Mouse (Mus musculus) heart, embryonic 14.5 days (tissue): ENCODE results near the gene Gpr68. TPM values are rescaled to one million over a fixed set of nuclear protein-coding genes. Genes with fewer than 3 reads are reported as not detected.

Source experiments
- ATAC-seq: fragments of 200-750 bp; cut with Nextera tagmentation; 2 replicates; pipeline ENCODE4 v1.8.0; 2017; ENCODE audit warnings: low read depth, moderate TSS enrichment; ENCODE audit not compliant: insufficient number of reproducible peaks, insufficient read depth, low FRiP score
- H3K27ac ChIP-seq, 2 experiments: fragments of 200-500 bp in 1 of 2; fragments of 300-500 bp in 1 of 2; sonication (generic) in 1 of 2; replicated peaks in 1 of 2; 2 replicates each; pipeline ENCODE4 v1.5.1; 2012 to 2014; ENCODE audit warnings: low read depth in 2 of 2, low read length in 2 of 2, control low read depth in 1 of 2, mild to moderate bottlenecking in 1 of 2, mixed read lengths in 1 of 2; ENCODE audit not compliant: control insufficient read depth in 1 of 2, insufficient read depth in 1 of 2
- H3K27me3 ChIP-seq: fragments of 300-500 bp; sonication (generic); 2 replicates; pipeline ENCODE4 v1.6.1; 2014; ENCODE audit warnings: mild to moderate bottlenecking, low read length, control low read depth; ENCODE audit not compliant: control insufficient read depth, insufficient read depth
- H3K36me3 ChIP-seq: fragments of 300-500 bp; sonication (generic); 2 replicates; pipeline ENCODE4 v1.6.1; 2014; ENCODE audit warnings: mild to moderate bottlenecking, control low read depth, low read length, mixed read lengths; ENCODE audit not compliant: control insufficient read depth, insufficient read depth
- H3K4me1 ChIP-seq, 2 experiments: fragments of 200-500 bp in 1 of 2; fragments of 300-500 bp in 1 of 2; sonication (generic) in 1 of 2; 2 replicates each; pipeline ENCODE4 v1.6.1; 2012 to 2014; ENCODE audit warnings: low read length in 2 of 2, control low read depth in 1 of 2, mixed read lengths in 1 of 2; ENCODE audit not compliant: control insufficient read depth in 2 of 2, insufficient read depth in 2 of 2
- H3K4me2 ChIP-seq: fragments of 300-500 bp; sonication (generic); 2 replicates; pipeline ENCODE4 v1.6.1; 2014; ENCODE audit warnings: mild to moderate bottlenecking, low read length
- H3K4me3 ChIP-seq, 2 experiments: fragments of 200-500 bp in 1 of 2; fragments of 300-500 bp in 1 of 2; sonication (generic) in 1 of 2; 2 replicates each; pipeline ENCODE4 v1.5.1; 2012 to 2014; ENCODE audit warnings: low read length in 2 of 2, mild to moderate bottlenecking in 2 of 2, control low read depth in 1 of 2, low read depth in 1 of 2, moderate library complexity in 1 of 2; ENCODE audit not compliant: control insufficient read depth in 1 of 2, insufficient read depth in 1 of 2
- H3K9ac ChIP-seq: fragments of 300-500 bp; sonication (generic); 2 replicates; pipeline ENCODE4 v1.6.1; 2014; ENCODE audit warnings: mild to moderate bottlenecking, low read length
- H3K9me3 ChIP-seq: fragments of 300-500 bp; sonication (generic); 2 replicates; pipeline ENCODE4 v1.6.1; 2016; ENCODE audit warnings: low read length, control low read depth; ENCODE audit not compliant: control insufficient read depth
- WGBS: fragments of 180-500 bp; shearing (Covaris S2); extraction: QIAGEN DNeasy Blood & Tissue Kit; methylation state at CpG from one replicate; pipeline ENCODE4 v1.1.7; 2014; 5-methylcytosine and 5-hydroxymethylcytosine counted together
- polyA plus RNA-seq: library from polyadenylated mRNA; unstranded; fragments of >200 nt; fragmentation: Nextera tagmentation; extraction: Ambion mirVana; gene quantifications from 2 replicates; pipeline ENCODE4 v1.2.1, GENCODE M21; 2014

Gpr68 gene
- polyA plus RNA-seq, 1 experiment from 2014 or later: 4.6 TPM

DNA sequence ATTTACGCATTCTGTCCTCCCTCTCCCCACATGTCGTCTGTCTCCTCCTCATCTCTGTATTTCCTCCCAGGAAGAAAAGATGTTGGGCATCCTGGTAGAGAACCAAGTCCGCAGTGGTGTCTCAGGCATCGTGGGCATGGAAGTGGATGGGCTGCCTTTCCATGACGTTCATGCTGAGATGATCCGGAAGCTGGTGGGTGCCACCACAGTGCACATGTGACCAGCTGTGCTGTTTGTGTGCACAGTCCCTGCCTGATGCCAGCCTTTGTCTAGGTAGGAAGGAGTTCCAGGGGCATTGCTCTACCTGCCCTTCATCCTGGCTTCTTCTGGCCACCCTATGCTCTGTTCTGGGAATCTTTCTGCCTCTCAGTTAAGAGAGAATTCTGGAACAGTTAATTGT lies 36.8 kb downstream of the Gpr68 start:
- no peaks in the 10 kb centered on the region for H3K36me3 ChIP-seq
- ATAC-seq: no peak
- H3K4me3 ChIP-seq: no peak overlapping the region
- no peak overlapping the region for H3K4me2 ChIP-seq
- 87% methylated on average over 6 of the region's 6 CpGs for WGBS
- H3K27me3 ChIP-seq: no peaks in the 10 kb centered on the region
- H3K9me3 ChIP-seq: peaks cover 4% of the 10 kb centered on the region; the same call in 1 of the 2 replicates
- H3K4me1 ChIP-seq: no peaks in the 10 kb centered on the region
- no peak overlapping the region for H3K27ac ChIP-seq
- H3K9ac ChIP-seq: no peak overlapping the region

DNA sequence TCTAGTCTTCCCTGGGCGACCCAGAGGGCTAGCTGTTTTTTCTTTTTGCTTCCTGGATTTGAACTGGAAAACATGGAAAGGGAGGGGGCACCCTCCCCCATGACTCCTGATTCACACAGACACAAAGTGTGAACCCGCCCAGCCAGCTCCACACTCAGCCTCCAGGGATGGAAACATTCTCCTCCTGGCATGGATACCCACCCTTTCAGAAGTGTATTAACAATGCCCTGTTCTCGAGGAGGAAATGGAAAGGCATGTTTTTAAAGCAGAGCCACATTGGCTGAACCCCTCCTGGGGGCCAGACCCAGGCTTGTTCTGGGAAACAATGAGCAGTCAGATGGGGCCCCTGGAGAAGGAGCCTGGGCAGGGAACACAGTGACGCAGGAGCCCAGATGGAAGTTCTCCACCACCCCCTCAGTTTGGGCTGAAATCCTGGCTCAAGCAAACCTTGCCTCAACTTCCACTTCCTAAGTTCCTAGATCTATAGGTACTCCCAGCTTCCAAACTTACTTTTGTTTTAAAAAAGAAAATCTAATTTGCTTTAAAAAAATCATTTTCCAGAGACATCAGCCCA lies 39.9 kb downstream of the Gpr68 start:
- no peaks in the 10 kb centered on the region for H3K36me3 ChIP-seq
- no peaks in the 10 kb centered on the region for H3K27me3 ChIP-seq
- no peak overlapping the region for H3K9ac ChIP-seq
- H3K4me3 ChIP-seq: no peak overlapping the region
- no peaks in the 10 kb centered on the region for H3K4me1 ChIP-seq
- peaks cover 4% of the 10 kb centered on the region; the same call in 1 of the 2 replicates for H3K9me3 ChIP-seq
- no peak overlapping the region for H3K27ac ChIP-seq
- WGBS: 57% methylated on average over 4 of the region's 4 CpGs
- no peak for ATAC-seq
- H3K4me2 ChIP-seq: no peak overlapping the region

DNA sequence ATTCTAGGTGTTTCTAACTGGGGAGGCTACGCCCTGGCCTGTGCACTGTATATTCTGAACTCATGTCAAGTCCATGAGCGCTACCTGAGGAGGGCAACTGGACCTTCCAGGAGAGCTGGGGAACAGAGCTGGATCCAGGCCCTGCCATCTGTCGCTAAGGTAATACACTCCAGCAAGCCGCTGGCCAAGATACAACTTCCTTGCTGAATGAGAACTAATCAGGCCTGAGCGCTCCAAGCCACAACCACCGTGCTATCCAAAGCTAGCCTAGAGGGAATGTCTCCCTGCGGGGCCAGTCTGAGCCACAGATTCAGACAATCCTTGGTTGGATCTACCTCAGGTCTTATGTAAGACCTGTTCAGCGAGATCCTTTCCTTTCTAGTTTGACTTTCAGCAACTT lies 40.9 kb downstream of the Gpr68 start:
- no peaks in the 10 kb centered on the region for H3K27me3 ChIP-seq
- H3K36me3 ChIP-seq: no peaks in the 10 kb centered on the region
- ATAC-seq: no peak
- 83% methylated on average over 8 of the region's 8 CpGs for WGBS
- H3K9me3 ChIP-seq: peaks cover 4% of the 10 kb centered on the region; the same call in 1 of the 2 replicates
- H3K4me2 ChIP-seq: no peak overlapping the region
- no peaks in the 10 kb centered on the region for H3K4me1 ChIP-seq
- no peak overlapping the region for H3K9ac ChIP-seq
- H3K27ac ChIP-seq: no peak overlapping the region
- H3K4me3 ChIP-seq: no peak overlapping the region

DNA sequence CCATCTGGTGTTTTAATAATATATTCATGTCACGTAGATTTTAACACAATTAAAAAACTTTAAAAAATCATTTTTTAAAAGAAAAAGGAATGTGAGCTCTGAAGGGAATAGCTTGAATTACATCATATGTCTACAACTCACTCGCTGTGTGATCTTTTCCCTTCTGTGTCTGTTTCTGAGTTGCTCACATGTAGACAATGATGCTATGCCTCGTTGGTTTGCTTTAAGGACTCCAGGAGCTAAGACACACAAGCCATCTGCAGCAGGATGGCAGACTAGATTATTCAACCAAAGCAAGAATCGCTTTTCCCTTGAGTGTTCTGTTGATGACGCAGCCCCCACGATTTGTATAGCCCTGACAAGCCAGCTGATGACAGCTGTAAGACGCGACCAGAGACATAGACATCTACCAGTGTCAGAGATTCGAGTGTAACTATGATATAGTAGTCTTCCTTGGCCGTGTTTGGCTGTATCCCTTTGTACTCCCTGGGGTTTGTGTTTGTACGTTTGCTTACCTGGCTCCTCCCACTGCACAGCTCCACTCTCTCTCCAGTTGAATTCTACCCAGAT lies 42.4 kb downstream of the Gpr68 start:
- WGBS: 60% methylated on average over 11 of the region's 11 CpGs
- Histone ChIP-seq H3K9me3 (peaks cover 4% of the 10 kb centered on the region; the same call in 1 of the 2 replicates), H3K9ac (no peak overlapping the region), H3K4me2 (no peak overlapping the region), H3K27ac (no peak overlapping the region), H3K4me1 (no peaks in the 10 kb centered on the region), H3K4me3 (no peak overlapping the region), H3K36me3 (no peaks in the 10 kb centered on the region), H3K27me3 (no peaks in the 10 kb centered on the region)
- ATAC-seq: no peak

DNA sequence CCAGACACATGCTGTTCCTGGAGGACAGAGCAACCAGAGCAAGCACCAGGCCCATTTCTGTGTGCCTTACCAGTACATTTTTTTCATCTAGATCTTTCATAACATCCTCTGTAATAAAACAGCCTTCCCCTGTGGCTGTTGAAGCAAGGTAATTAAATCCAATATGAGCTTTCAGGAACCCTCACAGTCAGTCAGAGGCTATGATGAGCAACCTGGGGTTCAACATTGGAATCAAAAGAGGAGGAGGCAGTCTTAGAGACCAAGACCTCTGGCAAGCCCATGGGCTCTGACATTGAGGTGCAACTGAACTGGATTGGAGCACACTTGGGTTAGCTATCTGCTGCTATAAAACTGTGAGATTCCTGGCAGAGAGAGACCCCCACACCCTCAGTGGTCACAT lies 42.9 kb downstream of the Gpr68 start:
- Histone ChIP-seq H3K4me3 (no peak overlapping the region), H3K4me1 (no peaks in the 10 kb centered on the region), H3K36me3 (no peaks in the 10 kb centered on the region), H3K4me2 (no peak overlapping the region), H3K27me3 (no peaks in the 10 kb centered on the region), H3K9ac (no peak overlapping the region), H3K27ac (no peak overlapping the region), H3K9me3 (peaks cover 4% of the 10 kb centered on the region; the same call in 1 of the 2 replicates)
- ATAC-seq: no peak

DNA sequence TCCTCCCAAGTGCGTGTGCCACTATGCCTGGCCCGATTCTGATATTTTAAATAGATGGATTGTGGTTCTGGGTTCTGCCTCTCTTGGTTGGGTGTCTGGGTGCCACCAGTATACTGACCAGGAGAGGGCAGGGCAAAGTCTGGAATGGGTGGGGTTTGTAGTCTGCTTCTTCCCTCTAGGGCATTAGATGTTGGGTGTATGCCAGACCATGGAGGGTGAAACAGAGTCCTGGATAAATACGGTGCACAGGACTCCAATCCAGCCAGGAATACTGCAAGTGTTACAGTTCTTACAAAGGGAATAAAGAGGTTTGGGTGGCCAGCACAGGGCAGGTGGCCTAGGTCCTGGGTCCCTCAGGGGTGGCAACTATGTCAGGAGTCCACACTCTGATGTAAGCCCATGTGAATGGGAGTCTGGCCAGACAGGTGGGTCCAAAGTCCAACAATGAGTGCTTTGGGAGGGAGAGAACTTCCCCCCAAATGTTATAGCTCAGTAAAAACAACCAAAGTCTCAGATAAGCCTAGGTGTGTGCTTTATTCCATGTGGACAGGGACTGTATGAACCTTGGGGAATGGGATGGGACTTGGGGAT lies 45.0 kb downstream of the Gpr68 start:
- Histone ChIP-seq H3K9me3 (no peaks in the 10 kb centered on the region), H3K27ac (no peak overlapping the region), H3K4me3 (no peak overlapping the region), H3K4me2 (no peak overlapping the region), H3K4me1 (no peaks in the 10 kb centered on the region), H3K27me3 (no peaks in the 10 kb centered on the region), H3K36me3 (no peaks in the 10 kb centered on the region), H3K9ac (no peak overlapping the region)
- 81% methylated on average over 3 of the region's 3 CpGs for WGBS
- no peak for ATAC-seq

DNA sequence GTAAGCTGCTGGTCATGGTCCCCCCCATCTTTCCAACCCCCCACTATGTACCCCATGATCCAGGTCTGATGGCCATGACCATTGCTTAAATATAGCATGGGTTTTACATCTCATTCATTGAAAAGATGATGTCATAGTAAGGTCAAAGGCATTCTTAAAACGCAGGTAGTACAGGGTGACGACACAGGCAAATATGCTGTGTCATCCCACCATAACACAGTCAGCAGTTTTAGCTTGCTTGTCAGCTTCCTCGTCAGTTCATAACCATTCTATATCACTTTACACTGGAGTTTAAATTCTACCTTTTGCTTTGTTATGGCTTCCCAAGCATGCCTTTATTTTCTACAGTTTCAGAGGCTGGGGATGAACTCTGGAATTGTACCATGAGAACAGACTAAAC lies 45.7 kb downstream of the Gpr68 start:
- Histone ChIP-seq H3K4me1 (no peaks in the 10 kb centered on the region), H3K4me2 (no peak overlapping the region), H3K9me3 (no peaks in the 10 kb centered on the region), H3K9ac (no peak overlapping the region), H3K27me3 (no peaks in the 10 kb centered on the region), H3K27ac (no peak overlapping the region), H3K4me3 (no peak overlapping the region), H3K36me3 (no peaks in the 10 kb centered on the region)
- ATAC-seq: no peak
- 80% methylated on average over 3 of the region's 3 CpGs for WGBS

DNA sequence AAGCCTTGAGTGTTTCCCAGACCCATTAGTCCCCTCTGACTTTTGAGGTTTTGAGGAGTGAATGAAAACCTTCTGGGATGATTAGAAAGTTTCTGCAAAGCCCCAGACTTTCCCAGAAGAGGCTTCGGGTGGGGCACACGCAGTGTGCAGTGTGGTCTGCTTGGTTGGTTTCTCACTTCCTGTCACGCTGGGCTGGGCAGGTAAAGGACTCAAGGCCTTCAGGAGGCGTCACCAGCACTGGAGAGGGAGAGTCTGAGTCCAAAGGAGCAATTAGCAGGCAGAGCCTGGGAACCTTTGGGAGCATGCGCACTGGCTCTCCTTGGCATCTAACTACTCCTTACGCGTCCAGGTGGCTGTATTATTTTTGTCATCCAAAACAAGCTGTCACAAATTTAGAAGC lies 50.2 kb downstream of the Gpr68 start:
- H3K4me1 ChIP-seq: no peaks in the 10 kb centered on the region
- H3K27ac ChIP-seq: no peak overlapping the region
- no peaks in the 10 kb centered on the region for H3K27me3 ChIP-seq
- 79% methylated on average over 7 of the region's 7 CpGs for WGBS
- H3K4me2 ChIP-seq: no peak overlapping the region
- no peak for ATAC-seq
- no peak overlapping the region for H3K9ac ChIP-seq
- H3K36me3 ChIP-seq: no peaks in the 10 kb centered on the region
- H3K9me3 ChIP-seq: no peaks in the 10 kb centered on the region
- H3K4me3 ChIP-seq: no peak overlapping the region
